In the genomic region with DNA sequence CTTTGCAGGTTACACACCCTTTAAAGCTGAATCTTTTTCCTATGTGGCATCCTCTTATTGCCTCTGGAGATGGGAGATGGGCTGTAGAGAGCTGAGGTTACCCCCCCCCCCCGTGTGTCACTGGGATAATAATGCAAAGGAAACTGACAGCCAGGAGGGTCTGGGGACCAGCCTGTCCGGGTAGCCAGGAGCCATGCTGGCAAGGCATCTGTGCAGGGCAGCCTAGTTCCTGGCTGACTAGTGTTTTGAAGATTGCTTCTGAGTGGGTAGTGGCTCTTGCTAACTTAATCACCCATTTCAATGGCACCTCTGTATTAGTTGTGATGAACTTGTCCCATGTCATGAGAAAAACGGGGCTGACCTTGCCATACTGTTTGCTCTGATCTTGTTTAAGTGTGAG, we compare ENCODE assay signal across 8 mouse cellular contexts. TPM values are rescaled to one million over a fixed set of nuclear protein-coding genes. Genes with fewer than 3 reads are reported as not detected.
DNase-seq lines count a peak whose midpoint lies in the region; ATAC-seq lines count a peak whose summit lies in the region.

No protein-coding gene starts in this region.

- no peak for ATAC-seq in liver, embryonic 15.5 days (ENCODE audit: insufficient read depth)

- no peaks in the 10 kb centered on the region for H3K9me3 ChIP-seq in heart, embryonic 10.5 days
- H3K9me3 ChIP-seq in liver, embryonic 15.5 days (replicated peaks): no peaks in the 10 kb centered on the region

- H3K4me2 ChIP-seq in liver, embryonic 15.5 days: no peak overlapping the region

- no peak for DNase-seq in heart, embryonic 10.5 days (ENCODE audit: low spot score)
- DNase-seq in heart, adult 8-10 months (ENCODE audit: low spot score): no peak
- DNase-seq in thymus, postnatal 0 days (ENCODE audit: low spot score): peak; percentile 3
- DNase-seq in thymus, postnatal 14 days: no peak
- DNase-seq in right cerebral cortex, postnatal 10 days (ENCODE audit: low spot score in 2 of 2): no peak
- DNase-seq in cerebellum, adult 9-10 months: no peak
- no peak for DNase-seq in layer of hippocampus, postnatal 10 days (ENCODE audit: low spot score in 2 of 2)

- peaks cover 58% of the 10 kb centered on the region for H3K4me1 ChIP-seq in heart, embryonic 10.5 days
- peaks cover 48% of the 10 kb centered on the region for H3K4me1 ChIP-seq in liver, embryonic 15.5 days (replicated peaks)

- H3K9ac ChIP-seq in liver, embryonic 15.5 days: 0 out of 2 replicates have a peak overlapping the region, but pooled peaks have one; percentile 16

- peak overlapping the region; percentile 92 for H3K4me3 ChIP-seq in heart, embryonic 10.5 days
- H3K4me3 ChIP-seq in liver, embryonic 15.5 days (replicated peaks): no peak overlapping the region

- no peaks in the 10 kb centered on the region for H3K27me3 ChIP-seq in heart, embryonic 10.5 days (ENCODE audit: insufficient read depth, poor library complexity, severe bottlenecking)
- no peaks in the 10 kb centered on the region for H3K27me3 ChIP-seq in liver, embryonic 15.5 days

- 45% methylated on average over 3 of the region's 3 CpGs for WGBS in heart, embryonic 10.5 days
- 49% methylated on average over 3 of the region's 3 CpGs for WGBS in liver, embryonic 15.5 days (ENCODE audit: insufficient replicate concordance)

- H3K27ac ChIP-seq in heart, embryonic 10.5 days: no peak overlapping the region
- H3K27ac ChIP-seq in liver, embryonic 15.5 days (replicated peaks): no peak overlapping the region

- peaks cover 24% of the 10 kb centered on the region for H3K36me3 ChIP-seq in heart, embryonic 10.5 days
- H3K36me3 ChIP-seq in liver, embryonic 15.5 days (replicated peaks): peaks cover 14% of the 10 kb centered on the region

RNA-seq across cellular contexts. Expression of a gene that starts 1.7 kb away (rescaled TPM):
- polyA plus RNA-seq in heart, embryonic 10.5 days (2016; fragmentation: Nextera tagmentation; extraction: Ambion mirVana): 30.9 and 32.8 TPM in 2 replicates
- total RNA-seq in heart, adult 8-10 months (2022): 10 to 100 TPM; 11.7 to 13.0 (median 12.1) TPM
- 20.7 and 21.0 TPM in 2 replicates for polyA plus RNA-seq in thymus, postnatal 0 days (2015; fragmentation: Nextera tagmentation; extraction: Ambion mirVana)
- 5.4 and 5.8 TPM in 2 replicates for polyA plus RNA-seq in liver, embryonic 15.5 days (2015; fragmentation: Nextera tagmentation; extraction: Ambion mirVana)
- 10 to 100 TPM; 20.8 to 21.9 TPM for total RNA-seq in layer of hippocampus, postnatal 10 days (2021)

RNA-seq across cellular contexts. Expression of a gene that starts 2.9 kb away (rescaled TPM):
- polyA plus RNA-seq in heart, embryonic 10.5 days (2016; fragmentation: Nextera tagmentation; extraction: Ambion mirVana): 124 and 137 TPM in 2 replicates
- total RNA-seq in heart, adult 8-10 months (2022): 10 to 100 TPM; 86.7 to 93.0 (median 89.0) TPM
- polyA plus RNA-seq in thymus, postnatal 0 days (2015; fragmentation: Nextera tagmentation; extraction: Ambion mirVana): 132 and 141 TPM in 2 replicates
- polyA plus RNA-seq in liver, embryonic 15.5 days (2015; fragmentation: Nextera tagmentation; extraction: Ambion mirVana): 49.4 and 53.3 TPM in 2 replicates
- total RNA-seq in layer of hippocampus, postnatal 10 days (2021): 100 to 1,000 TPM; 233 to 238 TPM

RNA-seq across cellular contexts. Expression of a gene that starts 48.3 kb away (rescaled TPM):
- polyA plus RNA-seq in heart, embryonic 10.5 days (2016; fragmentation: Nextera tagmentation; extraction: Ambion mirVana): 0.51 and 0.84 TPM in 2 replicates
- total RNA-seq in heart, adult 8-10 months (2022): under 1 TPM; 0.44 to 0.66 (median 0.48) TPM
- polyA plus RNA-seq in thymus, postnatal 0 days (2015; fragmentation: Nextera tagmentation; extraction: Ambion mirVana): 1.1 and 1.5 TPM in 2 replicates
- polyA plus RNA-seq in liver, embryonic 15.5 days (2015; fragmentation: Nextera tagmentation; extraction: Ambion mirVana): 0.22 and 0.46 TPM in 2 replicates
- 1 to 10 TPM in 1 of 2 experiments, under 1 TPM in 1; 0.89 to 1.3 TPM for total RNA-seq in layer of hippocampus, postnatal 10 days (2021)

RNA-seq across cellular contexts. Expression of a gene that starts 57.5 kb away (rescaled TPM):
- polyA plus RNA-seq in heart, embryonic 10.5 days (2016; fragmentation: Nextera tagmentation; extraction: Ambion mirVana): 5.5 and 9.0 TPM in 2 replicates
- total RNA-seq in heart, adult 8-10 months (2022): 1 to 10 TPM; 3.7 to 4.5 (median 3.8) TPM
- polyA plus RNA-seq in thymus, postnatal 0 days (2015; fragmentation: Nextera tagmentation; extraction: Ambion mirVana): 7.5 and 8.1 TPM in 2 replicates
- polyA plus RNA-seq in liver, embryonic 15.5 days (2015; fragmentation: Nextera tagmentation; extraction: Ambion mirVana): 12.5 and 14.8 TPM in 2 replicates
- 10 to 100 TPM; 24.4 to 26.4 TPM for total RNA-seq in layer of hippocampus, postnatal 10 days (2021)

RNA-seq across cellular contexts. Expression of a gene that starts 59.9 kb away (rescaled TPM):
- 146 and 153 TPM in 2 replicates for polyA plus RNA-seq in heart, embryonic 10.5 days (2016; fragmentation: Nextera tagmentation; extraction: Ambion mirVana)
- total RNA-seq in heart, adult 8-10 months (2022): 10 to 100 TPM; 76.5 to 91.0 (median 83.5) TPM
- 152 and 155 TPM in 2 replicates for polyA plus RNA-seq in thymus, postnatal 0 days (2015; fragmentation: Nextera tagmentation; extraction: Ambion mirVana)
- polyA plus RNA-seq in liver, embryonic 15.5 days (2015; fragmentation: Nextera tagmentation; extraction: Ambion mirVana): 73.0 and 82.8 TPM in 2 replicates
- 100 to 1,000 TPM; 173 to 178 TPM for total RNA-seq in layer of hippocampus, postnatal 10 days (2021)
